ENCODE assay signal across 7 mouse cellular contexts in the genomic region with DNA sequence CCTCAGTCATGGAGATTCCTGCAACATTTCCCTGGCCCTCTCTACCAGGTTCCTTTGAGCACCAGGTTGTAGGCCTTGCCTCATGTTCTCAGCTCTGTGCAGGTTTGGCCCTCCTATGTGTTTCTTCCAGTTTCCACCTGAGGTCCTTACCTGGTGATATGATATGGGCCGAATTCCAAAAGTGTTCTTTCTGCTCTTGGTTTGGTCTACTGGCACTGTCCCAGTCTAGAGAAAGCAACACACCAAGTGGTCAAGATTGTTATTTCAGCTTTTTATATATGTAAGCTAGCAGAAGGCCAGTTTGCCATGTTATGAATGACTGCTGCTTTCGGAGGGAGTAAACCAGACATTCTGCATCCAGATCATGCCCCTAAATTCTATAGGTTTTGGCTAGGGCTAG. TPM values are rescaled to one million over a fixed set of nuclear protein-coding genes. Genes with fewer than 3 reads are reported as not detected.
DNase-seq lines count a peak whose midpoint lies in the region; ATAC-seq and TF ChIP-seq lines count a peak whose summit lies in the region.

No protein-coding gene starts in this region.

- no peak for DNase-seq in liver, embryonic 11.5 days (ENCODE audit: low spot score)
- no peak for DNase-seq in liver
- no peak for DNase-seq in forebrain, embryonic 14.5 days (ENCODE audit: low spot score)
- DNase-seq in layer of hippocampus, adult 18-20 months (ENCODE audit: low spot score in 2 of 2) = no peak

- H3K4me3 ChIP-seq in liver, embryonic 11.5 days (ENCODE audit: low read depth, low read length) = 0 out of 2 replicates have a peak overlapping the region, but pooled peaks have one; percentile 90
- peak overlapping the region; percentile 86; the same call in 1 of the 2 replicates for H3K4me3 ChIP-seq in forebrain, embryonic 14.5 days (ENCODE audit: low read depth, low read length)
- H3K4me3 ChIP-seq in limb, embryonic 12.5 days (replicated peaks) = peak overlapping the region; percentile 90; the same call in 1 of the 2 replicates
- peak overlapping the region; percentile 94 for H3K4me3 ChIP-seq in small intestine, adult 2 months (ENCODE audit: low read depth, low read length)

- H3K36me3 ChIP-seq in liver, embryonic 11.5 days (ENCODE audit: control insufficient read depth, insufficient read depth, low read length) = no peaks in the 10 kb centered on the region
- H3K36me3 ChIP-seq in forebrain, embryonic 14.5 days (ENCODE audit: control insufficient read depth, insufficient read depth, low read length) = no peaks in the 10 kb centered on the region
- no peaks in the 10 kb centered on the region for H3K36me3 ChIP-seq in limb, embryonic 12.5 days
- no peaks in the 10 kb centered on the region for H3K36me3 ChIP-seq in small intestine, adult 2 months (ENCODE audit: control insufficient read depth, insufficient read depth, low read length)

- no peak overlapping the region for H3K27ac ChIP-seq in liver, embryonic 11.5 days (ENCODE audit: low read depth, low read length)
- peak overlapping the region; percentile 98; the same call in 1 of the 2 replicates for H3K27ac ChIP-seq in forebrain, embryonic 14.5 days (ENCODE audit: low read depth, low read length)
- H3K27ac ChIP-seq in limb, embryonic 12.5 days = peak overlapping the region; percentile 95; the same call in 1 of the 2 replicates
- no peak overlapping the region for H3K27ac ChIP-seq in small intestine, adult 2 months (ENCODE audit: insufficient read depth, low read depth, low read length)

- TF ChIP-seq CTCF in small intestine, adult 2 months (IDR thresholded peaks at IDR 0.05; ENCODE audit: extremely low read depth, insufficient read length, insufficient replicate concordance, low read depth, low read length) = 0 out of 2 replicates have a peak, but pooled peaks have one; percentile 2

- H3K4me1 ChIP-seq in liver, embryonic 11.5 days (replicated peaks; ENCODE audit: control insufficient read depth, insufficient read depth, low read length) = peaks cover 20% of the 10 kb centered on the region
- peaks cover 7% of the 10 kb centered on the region; the same call in 1 of the 2 replicates for H3K4me1 ChIP-seq in forebrain, embryonic 14.5 days (ENCODE audit: control insufficient read depth, insufficient read depth, low read length)
- peaks cover 46% of the 10 kb centered on the region for H3K4me1 ChIP-seq in limb, embryonic 12.5 days (replicated peaks)
- H3K4me1 ChIP-seq in small intestine, adult 2 months (ENCODE audit: control insufficient read depth, insufficient read depth, insufficient read length, low read length) = peaks cover 17% of the 10 kb centered on the region; the same call in 1 of the 2 replicates

- no peak for TF ChIP-seq POLR2A in small intestine, adult 2 months (IDR thresholded peaks at IDR 0.05; ENCODE audit: low read depth, low read length)

- H3K27me3 ChIP-seq in liver, embryonic 11.5 days (replicated peaks; ENCODE audit: control insufficient read depth, insufficient read depth, low read length) = no peaks in the 10 kb centered on the region; the same call in 1 of the 2 replicates
- 0 out of 2 replicates have a peak, but pooled peaks cover 3% of the 10 kb centered on the region for H3K27me3 ChIP-seq in forebrain, embryonic 14.5 days (replicated peaks; ENCODE audit: control insufficient read depth, insufficient read depth, low read length)
- H3K27me3 ChIP-seq in limb, embryonic 12.5 days = no peaks in the 10 kb centered on the region
- H3K27me3 ChIP-seq in small intestine, adult 2 months (ENCODE audit: control insufficient read depth, insufficient read depth, low read length) = no peaks in the 10 kb centered on the region; the same call in 1 of the 2 replicates

- H3K4me2 ChIP-seq in liver, embryonic 11.5 days = peak overlapping the region; percentile 95
- H3K4me2 ChIP-seq in forebrain, embryonic 14.5 days (ENCODE audit: low read length) = peak overlapping the region; percentile 88
- H3K4me2 ChIP-seq in limb, embryonic 12.5 days = peak overlapping the region; percentile 78

- ATAC-seq in liver, embryonic 11.5 days (replicated peaks; ENCODE audit: low FRiP score) = 0 out of 2 replicates have a peak, but pooled peaks have one; percentile 7
- peak; percentile 21 for ATAC-seq in forebrain, embryonic 14.5 days
- ATAC-seq in limb, embryonic 12.5 days (ENCODE audit: insufficient number of reproducible peaks, insufficient read depth, low FRiP score, low TSS enrichment, low read depth) = no peak
- no peak for ATAC-seq in monocyte, adult 5-6 weeks (replicated peaks; ENCODE audit: insufficient number of reproducible peaks, low FRiP score, low TSS enrichment, poor library complexity, severe bottlenecking)

- WGBS in liver, embryonic 11.5 days = 79% methylated on average over 2 of the region's 2 CpGs
- WGBS in forebrain, embryonic 14.5 days = 83% methylated on average over 2 of the region's 2 CpGs
- WGBS in limb, embryonic 12.5 days = 94% methylated on average over 2 of the region's 2 CpGs
- 71% methylated on average over 2 of the region's 2 CpGs for WGBS in small intestine, adult 2 months

- H3K9me3 ChIP-seq in liver, embryonic 11.5 days (ENCODE audit: control insufficient read depth, low read length) = no peaks in the 10 kb centered on the region
- H3K9me3 ChIP-seq in forebrain, embryonic 14.5 days (replicated peaks; ENCODE audit: control insufficient read depth, low read length) = no peaks in the 10 kb centered on the region
- H3K9me3 ChIP-seq in limb, embryonic 12.5 days = no peaks in the 10 kb centered on the region

- H3K9ac ChIP-seq in liver, embryonic 11.5 days (ENCODE audit: low read depth, low read length) = no peak overlapping the region
- H3K9ac ChIP-seq in forebrain, embryonic 14.5 days (ENCODE audit: low read length) = no peak overlapping the region
- no peak overlapping the region for H3K9ac ChIP-seq in limb, embryonic 12.5 days (replicated peaks)

RNA-seq across cellular contexts. Expression of a gene that starts 0.5 kb away (rescaled TPM):
- polyA plus RNA-seq in liver, embryonic 11.5 days (2014; fragmentation: Nextera tagmentation; extraction: Ambion mirVana) = 4.1 and 4.7 TPM in 2 replicates
- 8.9 and 12.9 TPM in 2 replicates for polyA plus RNA-seq in forebrain, embryonic 14.5 days (2014; fragmentation: Nextera tagmentation; extraction: Ambion mirVana)
- 11.7 and 12.0 TPM in 2 replicates for polyA plus RNA-seq in limb, embryonic 12.5 days (2016; fragmentation: Nextera tagmentation; extraction: Ambion mirVana)
- 0.72 and 1.5 TPM in 2 replicates for polyA plus RNA-seq in small intestine, adult 2 months (2012; rRNA removed)
- 0.78 to 2.9 TPM (median 2.5 TPM) in 3 replicates for total RNA-seq in monocyte, adult 5-6 weeks (2017)
- 10 to 100 TPM; 29.1 to 29.3 TPM for total RNA-seq in layer of hippocampus, adult 18-20 months (2021)

Comparison
In these comparisons a context has a peak if more than half of its experiments do, and no peak if none do; other contexts are left out.
1. ATAC-seq: peak in liver, embryonic 11.5 days (single experiment) and forebrain, embryonic 14.5 days (single experiment); none in limb, embryonic 12.5 days (single experiment) and monocyte, adult 5-6 weeks (single experiment).
2. H3K27ac ChIP-seq: peak in forebrain, embryonic 14.5 days (single experiment) and limb, embryonic 12.5 days (single experiment); none in liver, embryonic 11.5 days (single experiment) and small intestine, adult 2 months (single experiment).
3. Peak in every context shown above with its lines, with median percentiles within 50 percentile points of each other: H3K4me2 ChIP-seq and H3K4me3 ChIP-seq.